Mouse (Mus musculus) kidney, adult 2 months (tissue): Measurements from ENCODE around the gene Hkdc1. TPM values are rescaled to one million over a fixed set of nuclear protein-coding genes. Genes with fewer than 3 reads are reported as not detected.

ENCODE experiments used
- DNase-seq: peaks from one replicate; pipeline ENCODE4 v3.0.0; 2021
- H3K27ac ChIP-seq: fragments of 200-500 bp; 2 replicates; pipeline ENCODE4 v1.5.1; 2012; ENCODE audit warnings: low read depth, low read length, control low read depth, inconsistent platforms; ENCODE audit not compliant: insufficient read depth
- H3K27me3 ChIP-seq: fragments of 200-500 bp; replicated peaks from 2 replicates; pipeline ENCODE4 v1.6.1; 2012; ENCODE audit warnings: mild to moderate bottlenecking, moderate library complexity, low read length, inconsistent platforms; ENCODE audit not compliant: control insufficient read depth, insufficient read depth
- H3K36me3 ChIP-seq: fragments of 200-500 bp; 2 replicates; pipeline ENCODE4 v1.6.1; 2012; ENCODE audit warnings: mild to moderate bottlenecking, moderate library complexity, low read length, inconsistent platforms; ENCODE audit not compliant: control insufficient read depth, insufficient read depth
- H3K4me1 ChIP-seq: fragments of 200-500 bp; 2 replicates; pipeline ENCODE4 v1.6.1; 2011; ENCODE audit warnings: low read length; ENCODE audit not compliant: control insufficient read depth, insufficient read depth
- H3K4me3 ChIP-seq: fragments of 200-500 bp; 2 replicates; pipeline ENCODE4 v1.5.1; 2011; ENCODE audit warnings: mild to moderate bottlenecking, low read depth, low read length, control low read depth; ENCODE audit not compliant: insufficient read depth
- CTCF ChIP-seq: fragments of 200-500 bp; conservative IDR thresholded peaks from 2 replicates; pipeline ENCODE4 v1.5.1; 2011; ENCODE audit warnings: low read depth, mild to moderate bottlenecking, control low read depth, low read length, moderate library complexity, mixed read lengths; ENCODE audit not compliant: insufficient read depth, insufficient read length
- POLR2A ChIP-seq: fragments of 200-500 bp; IDR thresholded peaks from one replicate; pipeline ENCODE4 v1.6.1; 2011; ENCODE audit warnings: low read depth, low read length, control low read depth
- WGBS: fragments of 180-500 bp; shearing (Covaris S2); methylation state at CpG from one replicate; pipeline ENCODE4 v1.1.7; 2018; 5-methylcytosine and 5-hydroxymethylcytosine counted together
- polyA plus RNA-seq: library from polyadenylated mRNA; depleted of rRNA; stranded (reverse); fragments of >200 nt; gene quantifications from 2 replicates; pipeline ENCODE4 v1.2.3, GENCODE M21; 2012

The Hkdc1 gene
- polyA plus RNA-seq, 1 experiment = 1.1 TPM

DNA sequence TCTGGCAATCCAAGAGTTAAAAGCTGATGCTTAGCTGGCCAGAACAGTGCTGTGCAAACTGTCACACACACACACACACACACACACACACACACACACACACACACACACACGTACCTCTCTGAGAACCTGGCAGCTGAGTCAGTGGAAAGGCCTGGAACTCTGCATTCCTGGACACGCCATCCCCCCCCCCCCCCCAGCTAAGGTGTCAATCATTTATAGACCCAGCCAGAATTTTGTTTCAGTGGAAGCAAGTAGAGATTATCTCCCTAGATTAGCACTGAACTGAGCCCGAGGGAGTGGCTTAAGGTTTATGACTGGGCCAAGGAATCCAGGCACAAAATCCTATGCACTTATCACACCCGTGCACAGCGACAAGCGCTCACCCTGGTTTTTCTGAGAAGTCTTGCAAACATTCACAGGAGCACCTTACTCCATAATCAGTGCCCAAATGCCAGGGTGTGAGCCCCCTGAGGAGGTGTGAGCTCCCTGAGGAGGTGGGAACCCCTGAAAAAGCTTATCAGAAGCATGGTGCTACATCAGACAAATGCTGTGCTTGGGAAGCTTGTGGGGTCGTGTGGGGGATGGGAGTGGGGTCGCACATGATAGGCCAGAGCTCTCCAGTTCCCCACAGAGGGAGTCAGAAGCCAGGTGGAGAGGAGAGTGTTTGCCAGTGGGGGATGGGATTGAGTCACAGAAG, 9.2 kb downstream of the Hkdc1 start:
- DNase-seq = peak; percentile 56
- Histone ChIP-seq H3K27ac (peak overlapping the region; percentile 67), H3K36me3 (no peaks in the 10 kb centered on the region), H3K4me3 (no peak overlapping the region), H3K4me1 (peaks cover 6% of the 10 kb centered on the region; the same call in 1 of the 2 replicates), H3K27me3 (no peaks in the 10 kb centered on the region)
- no peak for TF ChIP-seq CTCF
- TF ChIP-seq POLR2A = no peak
- WGBS = 11% methylated on average over 8 of the region's 8 CpGs

DNA sequence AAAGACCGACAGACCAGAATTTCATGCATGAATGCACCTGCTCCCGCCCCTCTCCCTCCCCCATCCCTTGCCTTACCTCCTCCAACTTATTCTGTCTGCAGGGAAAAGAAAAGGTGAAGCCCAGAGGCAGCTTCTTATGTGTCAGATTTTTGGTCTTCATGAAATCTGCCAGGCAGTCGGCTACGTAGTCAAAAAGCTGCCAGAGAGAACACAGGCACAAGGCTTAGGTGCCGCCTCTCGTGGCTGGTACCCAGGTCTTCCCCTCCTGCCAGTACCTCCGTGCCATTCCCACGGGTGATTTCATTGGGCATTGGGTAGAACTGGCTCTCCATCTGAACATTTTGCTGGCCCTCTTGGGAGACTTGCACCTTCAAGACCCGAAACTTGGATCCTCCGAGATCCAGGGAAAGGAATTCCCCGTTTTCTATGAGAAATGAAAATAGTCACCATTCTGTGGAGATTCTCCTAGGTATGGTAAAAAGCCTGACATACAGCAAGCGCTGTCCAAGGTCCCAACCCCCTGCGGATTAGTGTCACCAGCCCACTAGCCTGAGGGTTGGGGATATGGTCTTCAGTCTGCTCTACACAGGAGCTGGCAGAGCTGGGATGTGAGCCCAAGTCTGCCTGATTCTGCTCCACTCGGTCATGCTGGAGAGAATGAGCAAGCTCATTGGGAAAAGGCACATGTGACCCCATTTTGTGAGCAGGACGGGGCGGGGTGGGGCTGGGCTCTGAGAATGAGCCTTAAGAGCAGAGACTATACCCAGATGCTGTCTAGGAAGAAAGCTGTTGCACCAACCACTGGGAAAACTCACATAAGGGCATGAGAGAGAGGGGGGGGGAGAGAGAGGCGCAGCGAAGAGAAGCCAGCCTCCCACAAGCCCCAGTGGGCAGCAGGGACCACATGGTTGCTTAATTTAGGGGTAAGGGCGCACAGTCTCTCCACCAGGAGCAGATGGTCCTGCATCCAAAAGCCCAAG, 10.6 kb downstream of the Hkdc1 start:
- WGBS = 68% methylated on average over 19 of the region's 19 CpGs
- Histone ChIP-seq H3K27ac (no peak overlapping the region), H3K4me1 (peaks cover 6% of the 10 kb centered on the region; the same call in 1 of the 2 replicates), H3K36me3 (no peaks in the 10 kb centered on the region), H3K4me3 (no peak overlapping the region), H3K27me3 (no peaks in the 10 kb centered on the region)
- TF ChIP-seq POLR2A (no peak), CTCF (no peak)
- DNase-seq = no peak

DNA sequence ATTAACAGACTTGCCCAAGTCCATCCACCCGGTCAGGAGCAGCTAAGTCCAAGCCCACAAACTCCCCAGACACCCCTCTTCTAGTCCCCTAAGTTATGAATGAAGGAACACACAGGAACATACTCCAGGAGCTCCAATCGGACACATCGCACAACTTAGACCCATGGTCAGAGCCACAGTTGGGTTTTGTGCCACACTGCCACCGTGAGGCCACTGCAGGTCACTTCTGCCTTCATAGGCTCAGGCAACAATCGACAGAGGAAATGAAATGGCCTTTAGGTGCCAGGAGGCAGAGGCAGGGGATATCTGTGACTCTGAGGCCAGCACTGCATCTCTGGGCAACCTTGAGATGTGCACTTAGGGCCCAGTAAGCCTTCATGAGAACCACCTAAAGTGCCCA, 11.3 kb downstream of the Hkdc1 start:
- WGBS = 4% methylated on average over 5 of the region's 5 CpGs
- Histone ChIP-seq H3K4me1 (peaks cover 6% of the 10 kb centered on the region; the same call in 1 of the 2 replicates), H3K4me3 (no peak overlapping the region)

DNA sequence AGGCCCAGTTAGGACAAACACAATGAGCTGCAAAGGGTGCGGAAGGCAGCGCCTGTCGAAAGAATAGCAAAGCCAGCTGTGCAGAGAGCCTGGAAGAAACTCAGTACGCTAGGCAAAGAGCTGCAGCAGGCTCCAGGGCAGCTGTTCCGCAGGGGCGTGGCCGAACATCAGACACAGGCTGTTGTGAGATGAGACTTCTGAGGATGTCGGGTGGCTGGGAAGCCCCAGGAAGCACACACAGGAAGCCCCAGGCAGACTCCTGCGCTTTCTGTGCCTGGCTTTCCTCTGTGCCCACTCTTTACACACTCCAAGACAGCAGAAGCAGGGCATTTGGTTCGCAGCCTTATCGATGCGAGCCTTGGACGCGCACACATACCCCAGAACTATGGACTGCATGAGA, 17.4 kb downstream of the Hkdc1 start:
- Histone ChIP-seq H3K4me3 (no peak overlapping the region), H3K27me3 (no peaks in the 10 kb centered on the region), H3K4me1 (no peaks in the 10 kb centered on the region), H3K27ac (no peak overlapping the region), H3K36me3 (no peaks in the 10 kb centered on the region)
- TF ChIP-seq CTCF (no peak), POLR2A (no peak)
- DNase-seq = no peak
- WGBS = 41% methylated on average over 14 of the region's 14 CpGs

More for the DNA sequence above, 11.3 kb downstream of the Hkdc1 start:
- peak; percentile 89 for TF ChIP-seq CTCF
- no peak for TF ChIP-seq POLR2A
- H3K27ac ChIP-seq = no peak overlapping the region
- H3K27me3 ChIP-seq = no peaks in the 10 kb centered on the region
- DNase-seq = peak; percentile 73
- H3K36me3 ChIP-seq = no peaks in the 10 kb centered on the region

DNA sequence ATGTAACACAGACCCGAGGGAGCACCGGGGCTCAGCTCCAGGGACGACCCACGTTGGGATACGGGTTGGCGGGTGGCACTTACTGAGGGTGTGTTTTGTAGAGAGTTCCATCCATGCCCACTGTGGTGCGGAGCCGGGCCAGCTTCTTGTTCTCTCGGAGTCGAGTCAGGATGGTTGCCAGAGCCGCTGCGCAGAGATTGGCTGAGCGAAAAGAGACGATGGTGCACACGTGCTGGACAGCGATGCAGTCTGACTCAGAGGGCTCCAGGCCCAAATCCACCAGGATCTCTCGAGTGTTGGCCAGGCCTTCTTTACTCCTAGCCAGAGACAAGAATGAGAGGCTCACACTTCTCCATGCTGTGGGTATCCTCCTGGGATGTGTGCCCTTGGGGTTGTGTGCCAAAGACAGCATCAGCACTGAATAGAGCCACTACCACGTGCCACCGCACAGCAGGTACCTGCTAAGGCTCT, 20.6 kb downstream of the Hkdc1 start:
- no peaks in the 10 kb centered on the region for H3K36me3 ChIP-seq
- no peaks in the 10 kb centered on the region for H3K27me3 ChIP-seq
- H3K27ac ChIP-seq = no peak overlapping the region
- H3K4me3 ChIP-seq = no peak overlapping the region
- no peak for DNase-seq
- TF ChIP-seq CTCF = no peak
- TF ChIP-seq POLR2A = no peak
- WGBS = 68% methylated on average over 19 of the region's 19 CpGs
- H3K4me1 ChIP-seq = no peaks in the 10 kb centered on the region

DNA sequence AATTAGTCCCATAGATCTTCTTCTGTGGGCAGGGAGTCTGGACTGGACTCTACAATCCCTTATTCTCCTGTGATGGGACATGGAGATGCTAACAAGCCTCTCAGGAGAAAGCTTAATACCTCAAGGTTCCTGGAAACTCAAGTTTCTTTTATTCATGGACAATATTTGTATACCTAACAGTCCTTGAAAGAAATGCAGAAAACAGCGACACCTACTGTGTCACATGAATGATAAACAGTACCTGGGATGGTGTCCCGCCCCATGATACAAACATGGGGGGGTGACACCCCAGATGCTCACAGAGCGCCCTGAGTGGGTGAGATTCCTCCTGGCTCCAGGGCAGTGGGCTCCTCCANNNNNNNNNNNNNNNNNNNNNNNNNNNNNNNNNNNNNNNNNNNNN, 39.3 kb downstream of the Hkdc1 start:
- TF ChIP-seq POLR2A (no peak), CTCF (no peak)
- H3K27ac ChIP-seq = no peak overlapping the region
- no peaks in the 10 kb centered on the region for H3K4me1 ChIP-seq

DNA sequence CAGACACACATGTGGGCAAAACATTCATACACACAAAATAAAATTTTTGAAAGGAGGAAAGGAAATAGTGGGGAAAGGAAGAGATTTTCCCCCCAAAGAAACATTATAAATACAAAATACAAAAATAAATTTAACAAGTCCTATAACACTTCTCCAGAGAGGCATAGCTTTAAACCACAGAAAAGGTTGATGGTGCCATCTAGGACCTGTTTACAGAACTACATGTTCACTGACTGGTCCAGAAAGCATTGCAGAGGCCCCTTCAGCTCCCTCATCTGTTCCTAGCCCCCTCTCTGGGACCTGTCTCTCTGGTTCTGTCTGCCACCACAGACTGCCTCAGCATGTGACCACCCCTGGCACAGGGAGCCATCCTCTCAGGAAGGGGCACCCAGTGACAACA, 41.4 kb downstream of the Hkdc1 start:
- TF ChIP-seq POLR2A = no peak
- no peak for TF ChIP-seq CTCF
- no peaks in the 10 kb centered on the region for H3K27me3 ChIP-seq
- H3K4me1 ChIP-seq = no peaks in the 10 kb centered on the region
- no peak overlapping the region for H3K4me3 ChIP-seq
- DNase-seq = no peak
- no peaks in the 10 kb centered on the region for H3K36me3 ChIP-seq
- H3K27ac ChIP-seq = no peak overlapping the region

More for the DNA sequence above, 39.3 kb downstream of the Hkdc1 start:
- H3K36me3 ChIP-seq = no peaks in the 10 kb centered on the region
- WGBS = 73% methylated on average over 3 of the region's 3 CpGs
- H3K27me3 ChIP-seq = no peaks in the 10 kb centered on the region
- no peak for DNase-seq
- no peak overlapping the region for H3K4me3 ChIP-seq
